Mouse (Mus musculus): ENCODE measurements around the gene 4930426L09Rik. TPM values are rescaled to one million over a fixed set of nuclear protein-coding genes. Genes with fewer than 3 reads are reported as not detected.
"Not testable (repeated sequence)": the region's sequence is repeated elsewhere in the genome, so short reads cannot be mapped to it uniquely, and the experiment has no call there.

The 4930426L09Rik gene
- polyA plus RNA-seq, 1 experiment from 2014 or later, result 0.46 TPM

DNA sequence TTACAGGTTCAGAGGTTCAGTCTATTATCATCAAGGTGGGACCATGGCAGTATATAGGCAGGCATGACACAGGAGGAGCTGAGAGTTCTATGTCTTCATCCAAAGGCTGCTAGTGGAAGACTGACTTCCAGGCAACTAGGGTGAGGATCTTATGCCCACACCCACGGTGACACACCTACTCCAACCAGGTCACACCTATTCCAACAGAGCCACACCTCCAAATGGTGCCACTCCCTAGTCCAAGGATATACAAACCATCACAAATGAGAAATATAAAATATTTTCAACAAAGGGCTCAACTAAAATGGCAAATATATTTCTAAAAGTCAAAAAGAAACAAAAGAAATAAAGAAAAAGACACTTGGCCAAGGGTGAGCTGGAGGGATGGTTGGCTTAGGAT is 12.4 kb downstream of the 4930426L09Rik start:
- H3K27me3 ChIP-seq (ENCODE audit: control insufficient read depth, insufficient read depth, low read length); H3K4me2 ChIP-seq; H3K9ac ChIP-seq (ENCODE audit: low read depth, low read length); ATAC-seq (replicated peaks; ENCODE audit: insufficient number of reproducible peaks, low FRiP score, low TSS enrichment); H3K9me3 ChIP-seq (replicated peaks; ENCODE audit: control insufficient read depth, low read length); H3K27ac ChIP-seq (ENCODE audit: low read depth, low read length); H3K36me3 ChIP-seq (ENCODE audit: control insufficient read depth, insufficient read depth, low read length); H3K4me3 ChIP-seq (ENCODE audit: low read depth, low read length); H3K4me1 ChIP-seq (ENCODE audit: control insufficient read depth, insufficient read depth, low read length): not testable (repeated sequence)
- WGBS (ENCODE audit: insufficient replicate concordance), result 53% methylated on average over 1 of the region's 1 CpGs

DNA sequence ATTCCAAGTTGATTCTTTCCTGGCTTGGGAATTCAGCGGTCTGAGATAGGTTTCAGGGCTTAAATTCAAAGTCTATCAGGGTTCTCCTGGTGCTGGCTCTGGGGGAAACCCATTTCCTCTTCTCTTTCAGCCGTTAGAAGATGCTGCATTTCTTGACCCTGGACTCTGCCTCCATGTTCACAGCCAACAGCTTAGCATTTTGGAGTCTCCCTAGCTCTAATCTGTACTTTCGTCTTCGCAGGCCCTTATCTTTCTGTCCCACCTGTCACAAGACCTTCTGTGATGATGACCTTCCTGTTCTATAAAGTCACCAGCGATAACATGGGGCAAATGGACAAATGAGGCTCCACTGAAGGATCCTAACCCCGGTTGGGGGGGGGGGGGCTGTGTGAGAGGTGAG is 13.3 kb downstream of the 4930426L09Rik start:
- Histone ChIP-seq H3K4me2 (no peak overlapping the region), H3K36me3 (ENCODE audit: control insufficient read depth, insufficient read depth, low read length) (no peaks in the 10 kb centered on the region), H3K27me3 (ENCODE audit: control insufficient read depth, insufficient read depth, low read length) (no peaks in the 10 kb centered on the region), H3K27ac (ENCODE audit: low read depth, low read length) (no peak overlapping the region), H3K9ac (ENCODE audit: low read depth, low read length) (no peak overlapping the region), H3K4me1 (ENCODE audit: control insufficient read depth, insufficient read depth, low read length) (no peaks in the 10 kb centered on the region), H3K4me3 (ENCODE audit: low read depth, low read length) (no peak overlapping the region), H3K9me3 (replicated peaks; ENCODE audit: control insufficient read depth, low read length) (no peaks in the 10 kb centered on the region)
- ATAC-seq (replicated peaks; ENCODE audit: insufficient number of reproducible peaks, low FRiP score, low TSS enrichment), result peak; percentile 86
- 56% methylated on average over 6 of the region's 6 CpGs for WGBS (ENCODE audit: insufficient replicate concordance)

DNA sequence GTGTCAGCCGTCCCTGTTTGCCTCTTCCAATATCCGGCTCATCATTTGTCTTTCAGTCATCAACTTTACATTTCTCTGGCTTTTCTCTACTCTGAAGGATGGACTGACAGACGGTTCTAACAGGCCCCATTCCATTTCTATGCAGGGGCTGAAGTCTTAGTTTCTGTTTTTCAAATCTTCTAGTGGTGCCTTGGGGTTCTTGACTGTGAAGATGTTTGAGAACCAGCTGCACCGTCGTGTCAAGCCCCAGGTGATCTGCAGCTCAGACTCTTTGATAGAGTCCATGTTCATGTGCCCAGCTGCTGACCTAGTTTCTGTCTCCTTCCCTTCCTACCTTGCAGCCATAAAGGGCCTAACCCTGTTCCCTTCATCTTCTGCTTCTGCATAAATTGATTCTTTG is 18.2 kb downstream of the 4930426L09Rik start:
- Histone ChIP-seq H3K4me3 (ENCODE audit: low read depth, low read length) (no peak overlapping the region), H3K36me3 (ENCODE audit: control insufficient read depth, insufficient read depth, low read length) (no peaks in the 10 kb centered on the region), H3K27ac (ENCODE audit: low read depth, low read length) (no peak overlapping the region), H3K27me3 (ENCODE audit: control insufficient read depth, insufficient read depth, low read length) (no peaks in the 10 kb centered on the region), H3K9ac (ENCODE audit: low read depth, low read length) (no peak overlapping the region), H3K4me2 (no peak overlapping the region), H3K9me3 (replicated peaks; ENCODE audit: control insufficient read depth, low read length) (no peaks in the 10 kb centered on the region), H3K4me1 (ENCODE audit: control insufficient read depth, insufficient read depth, low read length) (no peaks in the 10 kb centered on the region)
- ATAC-seq (replicated peaks; ENCODE audit: insufficient number of reproducible peaks, low FRiP score, low TSS enrichment), result no peak
- 73% methylated on average over 5 of the region's 5 CpGs for WGBS (ENCODE audit: insufficient replicate concordance)

DNA sequence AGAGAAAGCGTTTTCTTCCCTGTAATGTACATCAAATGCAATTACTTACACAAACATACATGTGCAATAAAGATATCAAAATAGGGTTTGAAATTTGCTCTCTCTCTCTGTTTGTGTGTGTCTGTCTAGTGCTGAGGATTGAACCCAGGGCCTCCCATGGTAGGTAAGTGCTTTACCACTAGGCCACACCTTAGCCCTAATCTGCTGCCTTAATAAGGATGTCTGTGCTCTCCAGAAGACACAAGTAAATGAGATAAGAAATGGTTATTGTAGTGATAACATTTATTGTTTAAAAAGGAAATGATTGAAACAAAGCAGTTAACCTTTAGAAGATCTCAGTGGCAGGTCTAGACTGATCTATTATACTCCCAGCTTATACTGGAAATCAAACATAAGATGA is 18.7 kb downstream of the 4930426L09Rik start:
- Histone ChIP-seq H3K27me3 (ENCODE audit: control insufficient read depth, insufficient read depth, low read length) (no peaks in the 10 kb centered on the region), H3K9me3 (replicated peaks; ENCODE audit: control insufficient read depth, low read length) (no peaks in the 10 kb centered on the region), H3K4me2 (no peak overlapping the region), H3K9ac (ENCODE audit: low read depth, low read length) (no peak overlapping the region), H3K4me3 (ENCODE audit: low read depth, low read length) (no peak overlapping the region), H3K4me1 (ENCODE audit: control insufficient read depth, insufficient read depth, low read length) (no peaks in the 10 kb centered on the region; the same call in 1 of the 2 replicates), H3K36me3 (ENCODE audit: control insufficient read depth, insufficient read depth, low read length) (no peaks in the 10 kb centered on the region), H3K27ac (ENCODE audit: low read depth, low read length) (no peak overlapping the region)
- WGBS (ENCODE audit: insufficient replicate concordance), result 68% methylated on average over 1 of the region's 1 CpGs
- ATAC-seq (replicated peaks; ENCODE audit: insufficient number of reproducible peaks, low FRiP score, low TSS enrichment), result no peak

DNA sequence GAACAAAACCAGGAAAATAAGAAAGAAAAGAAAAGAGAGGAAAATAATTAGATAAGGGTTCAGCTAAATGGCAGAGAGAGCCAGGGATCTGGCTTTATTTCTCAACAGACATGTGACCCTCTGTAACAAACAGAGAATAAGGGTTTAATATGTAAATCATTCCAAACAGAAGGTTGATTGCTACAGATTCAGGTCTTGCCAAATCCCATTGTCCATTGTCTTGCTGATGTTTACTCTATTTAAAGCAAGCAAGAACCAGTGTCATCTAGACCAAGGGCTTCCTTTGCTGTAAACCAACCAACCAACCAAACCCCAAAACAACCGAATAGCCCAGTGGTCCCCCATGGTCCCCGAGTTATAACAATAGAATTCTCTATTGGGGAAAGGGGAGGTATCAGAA is 19.9 kb downstream of the 4930426L09Rik start:
- Histone ChIP-seq H3K4me3 (ENCODE audit: low read depth, low read length) (no peak overlapping the region), H3K9ac (ENCODE audit: low read depth, low read length) (no peak overlapping the region), H3K27ac (ENCODE audit: low read depth, low read length) (no peak overlapping the region), H3K9me3 (replicated peaks; ENCODE audit: control insufficient read depth, low read length) (no peaks in the 10 kb centered on the region), H3K4me1 (ENCODE audit: control insufficient read depth, insufficient read depth, low read length) (no peaks in the 10 kb centered on the region; the same call in 1 of the 2 replicates), H3K36me3 (ENCODE audit: control insufficient read depth, insufficient read depth, low read length) (no peaks in the 10 kb centered on the region), H3K4me2 (no peak overlapping the region), H3K27me3 (ENCODE audit: control insufficient read depth, insufficient read depth, low read length) (no peaks in the 10 kb centered on the region)
- ATAC-seq (replicated peaks; ENCODE audit: insufficient number of reproducible peaks, low FRiP score, low TSS enrichment), result no peak
- 68% methylated on average over 2 of the region's 2 CpGs for WGBS (ENCODE audit: insufficient replicate concordance)

DNA sequence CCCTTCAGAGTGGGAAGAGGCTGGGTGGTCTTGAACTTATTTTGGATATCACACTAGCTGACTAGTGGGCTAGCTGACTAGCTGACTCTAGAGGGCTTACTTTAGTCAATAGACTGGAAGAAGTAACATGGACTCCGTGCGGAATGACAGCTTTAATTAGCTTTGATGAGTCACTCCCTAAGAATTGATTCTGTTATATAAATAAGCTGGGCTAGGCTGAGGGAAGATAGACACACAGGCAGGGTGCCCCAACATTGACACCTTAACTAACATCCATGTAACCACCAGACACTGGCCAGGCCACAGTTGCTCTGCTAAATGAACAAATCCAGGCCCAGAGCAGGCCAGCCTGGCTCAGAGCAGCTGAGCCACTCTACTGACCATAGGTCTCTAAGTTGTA is 26.7 kb downstream of the 4930426L09Rik start:
- Histone ChIP-seq H3K4me2 (no peak overlapping the region), H3K9ac (ENCODE audit: low read depth, low read length) (no peak overlapping the region), H3K36me3 (ENCODE audit: control insufficient read depth, insufficient read depth, low read length) (no peaks in the 10 kb centered on the region), H3K27ac (ENCODE audit: low read depth, low read length) (no peak overlapping the region), H3K4me3 (ENCODE audit: low read depth, low read length) (no peak overlapping the region), H3K27me3 (ENCODE audit: control insufficient read depth, insufficient read depth, low read length) (no peaks in the 10 kb centered on the region), H3K9me3 (replicated peaks; ENCODE audit: control insufficient read depth, low read length) (no peaks in the 10 kb centered on the region), H3K4me1 (ENCODE audit: control insufficient read depth, insufficient read depth, low read length) (no peaks in the 10 kb centered on the region; the same call in 1 of the 2 replicates)
- no peak for ATAC-seq (replicated peaks; ENCODE audit: insufficient number of reproducible peaks, low FRiP score, low TSS enrichment)
- WGBS (ENCODE audit: insufficient replicate concordance), result 53% methylated on average over 2 of the region's 2 CpGs

DNA sequence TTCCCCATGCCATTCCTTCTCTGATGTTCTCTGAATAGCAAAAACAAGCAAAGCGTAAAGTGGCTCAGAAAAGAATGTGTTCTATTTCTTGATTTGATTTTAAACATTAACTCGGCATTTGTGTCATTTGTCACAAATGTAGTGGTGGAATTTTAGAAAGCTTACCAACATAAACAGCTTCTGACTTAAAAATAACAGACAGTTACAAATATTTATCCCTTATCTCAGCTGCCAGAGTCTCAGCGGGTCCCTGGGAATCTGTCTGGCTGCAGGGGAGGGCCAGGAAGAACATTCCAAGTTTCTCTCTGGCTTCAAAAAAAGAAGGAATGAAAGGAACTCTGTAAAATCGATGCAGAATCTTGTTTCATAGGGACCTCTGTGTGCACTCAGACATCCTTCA is 39.3 kb downstream of the 4930426L09Rik start:
- WGBS (ENCODE audit: insufficient replicate concordance), result 32% methylated on average over 4 of the region's 4 CpGs
- no peak overlapping the region for H3K4me2 ChIP-seq
- H3K27ac ChIP-seq (ENCODE audit: low read depth, low read length), result peak overlapping the region; percentile 7; the same call in 1 of the 2 replicates
- H3K36me3 ChIP-seq (ENCODE audit: control insufficient read depth, insufficient read depth, low read length), result no peaks in the 10 kb centered on the region
- no peak overlapping the region for H3K4me3 ChIP-seq (ENCODE audit: low read depth, low read length)
- ATAC-seq (replicated peaks; ENCODE audit: insufficient number of reproducible peaks, low FRiP score, low TSS enrichment), result no peak
- no peaks in the 10 kb centered on the region for H3K27me3 ChIP-seq (ENCODE audit: control insufficient read depth, insufficient read depth, low read length)
- no peak overlapping the region for H3K9ac ChIP-seq (ENCODE audit: low read depth, low read length)
- H3K9me3 ChIP-seq (replicated peaks; ENCODE audit: control insufficient read depth, low read length), result no peaks in the 10 kb centered on the region
- H3K4me1 ChIP-seq (ENCODE audit: control insufficient read depth, insufficient read depth, low read length), result no peaks in the 10 kb centered on the region

DNA sequence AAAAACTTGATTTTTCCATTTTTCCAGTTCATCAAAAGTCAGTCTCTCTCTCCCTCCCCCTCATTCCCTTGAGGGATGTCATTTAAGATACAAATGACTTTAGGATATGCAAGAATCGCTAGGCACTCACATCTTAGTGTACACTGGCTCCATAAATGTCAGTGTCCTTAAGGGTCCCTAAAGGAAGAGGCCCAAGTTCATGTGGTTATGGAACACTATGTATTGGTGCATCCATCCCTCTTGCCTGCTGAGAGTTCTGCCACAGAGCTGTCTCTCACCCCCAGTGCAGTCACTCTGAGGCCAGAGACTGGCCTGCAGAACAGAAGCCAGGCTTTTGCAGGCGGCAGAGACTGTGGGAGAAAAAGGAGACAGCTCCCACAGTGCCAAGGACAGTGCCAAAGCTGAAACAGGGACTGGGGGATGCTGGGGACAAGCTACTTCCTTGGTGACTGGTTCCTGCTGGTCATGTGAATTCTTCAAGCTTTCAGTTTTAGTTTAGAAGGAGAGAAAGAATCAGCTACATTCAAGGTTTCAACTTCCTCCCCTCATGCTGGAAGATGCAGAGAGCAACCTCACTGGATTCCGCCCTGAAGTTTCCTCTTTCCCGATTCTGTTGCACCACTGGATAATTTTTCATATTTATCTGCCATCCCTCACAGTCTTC is 39.9 kb downstream of the 4930426L09Rik start:
- H3K27ac ChIP-seq (ENCODE audit: low read depth, low read length), result peak overlapping the region; percentile 7; the same call in 1 of the 2 replicates
- WGBS (ENCODE audit: insufficient replicate concordance), result 61% methylated on average over 4 of the region's 4 CpGs
- H3K9me3 ChIP-seq (replicated peaks; ENCODE audit: control insufficient read depth, low read length), result no peaks in the 10 kb centered on the region
- H3K27me3 ChIP-seq (ENCODE audit: control insufficient read depth, insufficient read depth, low read length), result no peaks in the 10 kb centered on the region
- H3K4me2 ChIP-seq, result no peak overlapping the region
- no peaks in the 10 kb centered on the region for H3K4me1 ChIP-seq (ENCODE audit: control insufficient read depth, insufficient read depth, low read length)
- H3K4me3 ChIP-seq (ENCODE audit: low read depth, low read length), result no peak overlapping the region
- no peaks in the 10 kb centered on the region for H3K36me3 ChIP-seq (ENCODE audit: control insufficient read depth, insufficient read depth, low read length)
- no peak overlapping the region for H3K9ac ChIP-seq (ENCODE audit: low read depth, low read length)
- no peak for ATAC-seq (replicated peaks; ENCODE audit: insufficient number of reproducible peaks, low FRiP score, low TSS enrichment)

DNA sequence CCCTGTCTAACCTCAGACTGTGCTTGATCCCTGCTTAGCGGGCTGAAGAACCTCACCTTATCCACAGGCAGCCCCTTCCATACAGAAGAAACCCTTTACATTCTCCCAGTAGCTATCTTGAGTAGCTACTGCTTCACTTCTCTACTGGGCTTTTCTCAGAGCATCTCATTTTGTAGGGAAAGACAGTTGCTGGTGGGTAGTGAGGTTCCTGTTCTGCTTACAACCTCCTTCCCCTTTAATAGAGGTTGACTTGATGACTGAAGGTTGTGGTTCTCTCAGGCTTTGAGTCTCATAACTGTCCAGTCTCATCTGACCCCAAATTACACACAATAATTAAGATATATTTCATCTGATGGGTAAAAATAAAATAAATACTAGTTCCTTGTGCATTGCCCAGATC is 50.1 kb downstream of the 4930426L09Rik start:
- no peaks in the 10 kb centered on the region for H3K4me1 ChIP-seq (ENCODE audit: control insufficient read depth, insufficient read depth, low read length)
- no peaks in the 10 kb centered on the region for H3K9me3 ChIP-seq (replicated peaks; ENCODE audit: control insufficient read depth, low read length)
- no peak overlapping the region for H3K9ac ChIP-seq (ENCODE audit: low read depth, low read length)
- H3K4me2 ChIP-seq, result no peak overlapping the region
- no peak overlapping the region for H3K4me3 ChIP-seq (ENCODE audit: low read depth, low read length)
- H3K27me3 ChIP-seq (ENCODE audit: control insufficient read depth, insufficient read depth, low read length), result no peaks in the 10 kb centered on the region
- 71% methylated on average over 1 of the region's 1 CpGs for WGBS (ENCODE audit: insufficient replicate concordance)
- no peaks in the 10 kb centered on the region for H3K36me3 ChIP-seq (ENCODE audit: control insufficient read depth, insufficient read depth, low read length)
- H3K27ac ChIP-seq (ENCODE audit: low read depth, low read length), result no peak overlapping the region
- ATAC-seq (replicated peaks; ENCODE audit: insufficient number of reproducible peaks, low FRiP score, low TSS enrichment), result no peak

All from heart, embryonic 11.5 days (tissue).